Comparison of ENCODE assay signal across 9 mouse cellular contexts in genomic region chr19:42148569-42148860, GRCm38 (mm10). TPM values are rescaled to one million over a fixed set of nuclear protein-coding genes. Genes with fewer than 3 reads are reported as not detected.
DNase-seq lines count a peak whose midpoint lies in the region; ATAC-seq and TF ChIP-seq lines count a peak whose summit lies in the region.
"Had no signal": no experiment of that assay in that cellular context is flagged by ENCODE, and none has a peak within 500 bp of the region (broad histone marks: within the 10 kb centered on the region; RNA-seq: fewer than 3 reads in every experiment).

No protein-coding gene starts in this region.

- H3K27ac ChIP-seq in heart, postnatal 0 days (ENCODE audit: low read depth): peak overlapping the region; percentile 87
- no peak overlapping the region for H3K27ac ChIP-seq in hindbrain, embryonic 13.5 days
- H3K27ac ChIP-seq in midbrain, embryonic 12.5 days (replicated peaks): no peak overlapping the region

- H3K4me2 ChIP-seq in heart, postnatal 0 days (ENCODE audit: low read depth, low read length): peak overlapping the region; percentile 90
- H3K4me2 ChIP-seq in hindbrain, embryonic 13.5 days: peak overlapping the region; percentile 78
- H3K4me2 ChIP-seq in midbrain, embryonic 12.5 days (replicated peaks): peak overlapping the region; percentile 65

- DNase-seq in heart, postnatal 0 days (ENCODE audit: low spot score): peak; percentile 72
- no peak for DNase-seq in heart, postnatal 25 days (ENCODE audit: low spot score)
- peak; percentile 46 for DNase-seq in ZHBTc4 (ENCODE audit: low read depth, low spot score)
- DNase-seq in right cerebral cortex, postnatal 4 days: no peak
- no peak for DNase-seq in retina, embryonic 14.5 days (ENCODE audit: low spot score)
- DNase-seq in adrenal gland, postnatal 36 days: no peak
- DNase-seq: layer of hippocampus, adult 9-11 months had no signal

- ATAC-seq in heart, postnatal 0 days (ENCODE audit: insufficient read depth, low read depth): no peak
- peak; percentile 31; the same call in 1 of the 2 replicates for ATAC-seq in hindbrain, embryonic 13.5 days (ENCODE audit: low FRiP score)
- no peak for ATAC-seq in midbrain, embryonic 12.5 days (ENCODE audit: low FRiP score, low read depth)

- H3K4me1 ChIP-seq in heart, postnatal 0 days (ENCODE audit: control insufficient read depth, insufficient read depth): peaks cover 21% of the 10 kb centered on the region
- H3K4me1 ChIP-seq in hindbrain, embryonic 13.5 days (replicated peaks): peaks cover 24% of the 10 kb centered on the region
- peaks cover 13% of the 10 kb centered on the region; the same call in 1 of the 2 replicates for H3K4me1 ChIP-seq in midbrain, embryonic 12.5 days

- peak overlapping the region; percentile 68 for H3K4me3 ChIP-seq in heart, postnatal 0 days (ENCODE audit: low read depth, low read length)
- H3K4me3 ChIP-seq in hindbrain, embryonic 13.5 days: peak overlapping the region; percentile 65
- H3K4me3 ChIP-seq in midbrain, embryonic 12.5 days: peak overlapping the region; percentile 56

- H3K9ac ChIP-seq in heart, postnatal 0 days (replicated peaks; ENCODE audit: low read depth, low read length): peak overlapping the region; percentile 73
- peak overlapping the region; percentile 79 for H3K9ac ChIP-seq in hindbrain, embryonic 13.5 days
- H3K9ac ChIP-seq in midbrain, embryonic 12.5 days (replicated peaks): peak overlapping the region; percentile 69; the same call in 1 of the 2 replicates

- no peaks in the 10 kb centered on the region for H3K36me3 ChIP-seq in heart, postnatal 0 days (replicated peaks; ENCODE audit: control insufficient read depth, insufficient read depth, low read length)
- H3K36me3 ChIP-seq in hindbrain, embryonic 13.5 days: no peaks in the 10 kb centered on the region
- H3K36me3 ChIP-seq in midbrain, embryonic 12.5 days: no peaks in the 10 kb centered on the region

- TF ChIP-seq CTCF in heart, postnatal 0 days (IDR thresholded peaks at IDR 0.05; ENCODE audit: low read depth): no peak

- no peaks in the 10 kb centered on the region for H3K9me3 ChIP-seq in heart, postnatal 0 days (replicated peaks; ENCODE audit: control insufficient read depth, low read length)
- no peaks in the 10 kb centered on the region for H3K9me3 ChIP-seq in hindbrain, embryonic 13.5 days
- no peaks in the 10 kb centered on the region for H3K9me3 ChIP-seq in midbrain, embryonic 12.5 days

- TF ChIP-seq EP300 in heart, postnatal 0 days (IDR thresholded peaks at IDR 0.05; ENCODE audit: low read depth): no peak

- intact Hi-C loops in heart, postnatal 25 days (cut with DNase I): no loop called here

- 11% methylated on average over 7 of the region's 7 CpGs for WGBS in heart, postnatal 0 days
- 19% methylated on average over 7 of the region's 7 CpGs for WGBS in hindbrain, embryonic 13.5 days
- WGBS in midbrain, embryonic 12.5 days: 26% methylated on average over 7 of the region's 7 CpGs

- H3K27me3 ChIP-seq in heart, postnatal 0 days (ENCODE audit: control insufficient read depth, insufficient read depth, low read length): no peaks in the 10 kb centered on the region
- H3K27me3 ChIP-seq in hindbrain, embryonic 13.5 days: peaks cover 46% of the 10 kb centered on the region
- H3K27me3 ChIP-seq in midbrain, embryonic 12.5 days: peaks cover 51% of the 10 kb centered on the region

RNA-seq across cellular contexts. Expression of gene Marveld1, which starts 1.3 kb away (rescaled TPM):
- 35.0 and 44.6 TPM in 2 replicates for total RNA-seq in heart, postnatal 0 days (2014; rRNA removed; ENCODE audit: low replicate concordance)
- 7.2 and 8.6 TPM in 2 replicates for polyA plus RNA-seq in heart, postnatal 0 days (2015; fragmentation: Nextera tagmentation; extraction: Ambion mirVana)
- total RNA-seq in heart, postnatal 25 days (2021): 10 to 100 TPM; 20.9 to 24.3 TPM
- polyA plus RNA-seq in hindbrain, embryonic 13.5 days (2015; fragmentation: Nextera tagmentation; extraction: Ambion mirVana): 1.5 and 1.7 TPM in 2 replicates
- 4.2 and 4.8 TPM in 2 replicates for polyA plus RNA-seq in midbrain, embryonic 12.5 days (2016; fragmentation: Nextera tagmentation; extraction: Ambion mirVana)
- 10 to 100 TPM; 32.7 to 38.8 TPM for total RNA-seq in adrenal gland, postnatal 36 days (2021)

RNA-seq across cellular contexts. Expression of gene Zfyve27, which starts 15.2 kb away (rescaled TPM):
- total RNA-seq in heart, postnatal 0 days (2014; rRNA removed; ENCODE audit: low replicate concordance): 20.4 and 27.2 TPM in 2 replicates
- polyA plus RNA-seq in heart, postnatal 0 days (2015; fragmentation: Nextera tagmentation; extraction: Ambion mirVana): 16.2 and 18.3 TPM in 2 replicates
- total RNA-seq in heart, postnatal 25 days (2021): 10 to 100 TPM; 18.3 to 23.0 TPM
- 55.3 and 58.7 TPM in 2 replicates for polyA plus RNA-seq in hindbrain, embryonic 13.5 days (2015; fragmentation: Nextera tagmentation; extraction: Ambion mirVana)
- polyA plus RNA-seq in midbrain, embryonic 12.5 days (2016; fragmentation: Nextera tagmentation; extraction: Ambion mirVana): 53.3 and 55.5 TPM in 2 replicates
- 10 to 100 TPM; 49.3 to 50.4 TPM for total RNA-seq in adrenal gland, postnatal 36 days (2021)

RNA-seq across cellular contexts. Expression of gene Avpi1, which starts 19.7 kb away (rescaled TPM):
- total RNA-seq in heart, postnatal 0 days (2014; rRNA removed; ENCODE audit: low replicate concordance): 39.9 and 52.6 TPM in 2 replicates
- 43.0 and 46.0 TPM in 2 replicates for polyA plus RNA-seq in heart, postnatal 0 days (2015; fragmentation: Nextera tagmentation; extraction: Ambion mirVana)
- total RNA-seq in heart, postnatal 25 days (2021): 10 to 100 TPM in 1 of 2 experiments, 1 to 10 TPM in 1; 9.7 to 14.5 TPM
- polyA plus RNA-seq in hindbrain, embryonic 13.5 days (2015; fragmentation: Nextera tagmentation; extraction: Ambion mirVana): 6.4 and 8.6 TPM in 2 replicates
- polyA plus RNA-seq in midbrain, embryonic 12.5 days (2016; fragmentation: Nextera tagmentation; extraction: Ambion mirVana): 9.1 TPM in 2 replicates
- total RNA-seq in adrenal gland, postnatal 36 days (2021): 10 to 100 TPM; 86.6 to 91.5 TPM

RNA-seq across cellular contexts. Expression of gene Sfrp5, which starts 53.5 kb away (rescaled TPM):
- 2.3 and 4.9 TPM in 2 replicates for total RNA-seq in heart, postnatal 0 days (2014; rRNA removed; ENCODE audit: low replicate concordance)
- polyA plus RNA-seq in heart, postnatal 0 days (2015; fragmentation: Nextera tagmentation; extraction: Ambion mirVana): 1.7 and 1.8 TPM in 2 replicates
- 1 to 10 TPM; 5.3 to 7.9 TPM for total RNA-seq in heart, postnatal 25 days (2021)
- 4.4 and 4.6 TPM in 2 replicates for polyA plus RNA-seq in hindbrain, embryonic 13.5 days (2015; fragmentation: Nextera tagmentation; extraction: Ambion mirVana)
- not detected in 2 replicates for polyA plus RNA-seq in midbrain, embryonic 12.5 days (2016; fragmentation: Nextera tagmentation; extraction: Ambion mirVana)
- total RNA-seq in adrenal gland, postnatal 36 days (2021): 1 to 10 TPM; 2.5 TPM

RNA-seq across cellular contexts. Expression of gene Pi4k2a, which starts 58.2 kb away (rescaled TPM):
- 6.7 and 6.9 TPM in 2 replicates for total RNA-seq in heart, postnatal 0 days (2014; rRNA removed; ENCODE audit: low replicate concordance)
- polyA plus RNA-seq in heart, postnatal 0 days (2015; fragmentation: Nextera tagmentation; extraction: Ambion mirVana): 12.6 and 13.4 TPM in 2 replicates
- total RNA-seq in heart, postnatal 25 days (2021): 10 to 100 TPM; 18.4 to 19.0 TPM
- 27.0 and 27.9 TPM in 2 replicates for polyA plus RNA-seq in hindbrain, embryonic 13.5 days (2015; fragmentation: Nextera tagmentation; extraction: Ambion mirVana)
- polyA plus RNA-seq in midbrain, embryonic 12.5 days (2016; fragmentation: Nextera tagmentation; extraction: Ambion mirVana): 36.0 and 36.2 TPM in 2 replicates
- total RNA-seq in adrenal gland, postnatal 36 days (2021): 10 to 100 TPM; 61.7 to 76.3 TPM

Comparison
In these comparisons a context has a peak if more than half of its experiments do, and no peak if none do; other contexts are left out.
1. DNase-seq: peak in heart, postnatal 0 days (single experiment) and ZHBTc4 (single experiment); none in heart, postnatal 25 days (single experiment), right cerebral cortex, postnatal 4 days (single experiment), retina, embryonic 14.5 days (single experiment) and adrenal gland, postnatal 36 days (0 of 2).
2. Peak in every context shown above with its lines, with median percentiles within 50 percentile points of each other: H3K4me2 ChIP-seq, H3K4me3 ChIP-seq and H3K9ac ChIP-seq.